Mouse (Mus musculus): ENCODE results near the gene Gadd45a.

DNA sequence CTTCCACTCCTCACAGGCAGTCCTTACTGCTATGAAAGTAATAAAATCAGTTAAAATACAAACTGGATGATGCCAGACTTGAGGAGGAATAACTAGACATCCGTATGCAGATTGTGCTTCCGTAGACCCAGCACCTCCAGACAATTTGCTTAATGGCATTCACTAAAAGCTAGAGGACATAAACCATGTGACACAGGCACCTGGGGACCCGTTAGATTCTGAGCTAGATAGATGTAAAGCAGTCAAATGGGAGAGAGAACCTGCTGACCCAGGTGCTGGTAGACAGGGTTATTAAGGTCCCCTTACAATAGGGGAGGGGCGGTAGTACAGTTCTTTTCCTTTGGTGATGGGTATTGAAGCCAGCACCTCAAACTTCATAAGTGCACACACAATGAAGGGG lies 13.5 kb downstream of the Gadd45a start:
- TF ChIP-seq GATA1 (IDR thresholded peaks at IDR 0.05; ENCODE audit: borderline replicate concordance, low read length) (no peak), FLI1 (IDR thresholded peaks at IDR 0.05; ENCODE audit: low read length) (no peak)
